Mouse (Mus musculus) stomach, embryonic 16.5 days (tissue): ENCODE data around the gene Parp3. TPM values are rescaled to one million over a fixed set of nuclear protein-coding genes. Genes with fewer than 3 reads are reported as not detected.
"Not testable (repeated sequence)": the region's sequence is repeated elsewhere in the genome, so short reads cannot be mapped to it uniquely, and the experiment has no call there.

Source experiments
- ATAC-seq: fragments of 200-750 bp; cut with Nextera tagmentation; 2 replicates; pipeline ENCODE4 v1.8.0; 2017; ENCODE audit warnings: moderate number of reproducible peaks, moderate TSS enrichment; ENCODE audit not compliant: insufficient read depth, low FRiP score
- H3K27ac ChIP-seq: fragments of 300-500 bp; sonication (generic); 2 replicates; pipeline ENCODE4 v1.5.1; 2014; ENCODE audit warnings: low read length
- H3K27me3 ChIP-seq: fragments of 300-500 bp; sonication (generic); 2 replicates; pipeline ENCODE4 v1.6.1; 2014; ENCODE audit warnings: low read length, control low read depth, mixed read lengths; ENCODE audit not compliant: control insufficient read depth, insufficient read depth
- H3K36me3 ChIP-seq: fragments of 300-500 bp; sonication (generic); 2 replicates; pipeline ENCODE4 v1.6.1; 2014; ENCODE audit warnings: low read length; ENCODE audit not compliant: control insufficient read depth, insufficient read depth
- H3K4me1 ChIP-seq: fragments of 300-500 bp; sonication (generic); 2 replicates; pipeline ENCODE4 v1.6.1; 2014; ENCODE audit warnings: low read length, control low read depth, mixed read lengths; ENCODE audit not compliant: control insufficient read depth, insufficient read depth
- H3K4me2 ChIP-seq: fragments of 300-500 bp; sonication (generic); 2 replicates; pipeline ENCODE4 v1.6.1; 2014; ENCODE audit warnings: low read depth, low read length, mixed read lengths
- H3K4me3 ChIP-seq: fragments of 300-500 bp; sonication (generic); replicated peaks from 2 replicates; pipeline ENCODE4 v1.5.1; 2014; ENCODE audit warnings: mild to moderate bottlenecking, low read length
- H3K9ac ChIP-seq: fragments of 300-500 bp; sonication (generic); 2 replicates; pipeline ENCODE4 v1.6.1; 2014; ENCODE audit warnings: low read length
- H3K9me3 ChIP-seq: fragments of 300-500 bp; sonication (generic); replicated peaks from 2 replicates; pipeline ENCODE4 v1.6.1; 2016; ENCODE audit warnings: low read length, control low read depth; ENCODE audit not compliant: control insufficient read depth
- WGBS: fragments of 180-500 bp; shearing (Covaris S2); extraction: QIAGEN DNeasy Blood & Tissue Kit; methylation state at CpG from one replicate; pipeline ENCODE4 v1.1.7; 2014; 5-methylcytosine and 5-hydroxymethylcytosine counted together
- polyA plus RNA-seq: library from polyadenylated mRNA; unstranded; fragments of >200 nt; fragmentation: Nextera tagmentation; extraction: Ambion mirVana; gene quantifications from 2 replicates; pipeline ENCODE4 v1.2.1, GENCODE M21; 2015

The Parp3 gene
- polyA plus RNA-seq, 1 experiment from 2014 or later: 6.7 TPM

DNA sequence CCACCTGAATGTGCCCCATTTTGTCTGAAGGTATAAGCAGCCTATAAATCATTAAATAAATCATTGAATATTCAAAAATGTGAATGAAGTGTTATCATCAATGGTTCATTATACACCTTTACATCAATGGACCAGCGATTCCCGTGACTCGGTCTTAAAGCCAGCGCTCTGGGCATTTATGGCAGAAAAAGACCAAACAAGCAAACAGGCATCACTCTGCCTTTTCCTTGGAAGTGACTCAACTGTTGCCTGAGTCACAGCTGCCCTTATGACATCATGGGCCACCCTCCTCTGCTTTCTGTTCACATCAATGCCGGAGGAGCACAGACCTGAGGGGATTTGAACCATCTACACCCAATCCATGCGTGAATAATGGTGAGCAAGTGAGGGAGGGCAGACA is 22.9 kb upstream of the Parp3 start, which contains the start of gene Iqcf1:
TSS of gene Iqcf1 (plus strand) at position 301 of the 400 bp plus-strand sequence.
- ATAC-seq: no peak
- Histone ChIP-seq H3K4me3 (no peak within 1 kb of the TSS), H3K4me2 (no peak within 1 kb of the TSS), H3K36me3 (no peaks in the 10 kb centered on the region), H3K9ac (no peak within 1 kb of the TSS), H3K4me1 (no peaks in the 10 kb centered on the region), H3K27me3 (no peaks in the 10 kb centered on the region), H3K27ac (no peak within 1 kb of the TSS), H3K9me3 (no peaks in the 10 kb centered on the region)
- 93% methylated on average over 6 of the region's 6 CpGs for WGBS

DNA sequence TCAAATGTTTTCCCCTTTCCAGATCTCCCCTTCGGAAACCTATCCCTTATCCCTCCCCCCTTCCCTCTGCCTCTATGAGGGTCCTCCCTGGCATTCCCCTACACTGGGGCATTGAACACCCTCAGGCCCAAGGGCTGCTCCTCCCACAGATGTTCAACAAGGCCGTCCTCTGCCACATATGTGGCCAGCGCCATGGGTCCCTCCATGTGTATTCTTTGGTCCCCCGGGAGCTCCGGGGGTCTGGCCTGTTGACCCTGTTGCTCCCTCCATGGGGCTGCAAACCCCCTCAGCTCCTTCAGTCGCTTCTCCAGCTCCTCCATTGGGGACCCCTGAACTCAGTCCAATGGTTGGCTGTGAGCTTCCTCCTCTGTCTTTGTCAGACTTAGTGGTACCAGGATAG is 10.9 kb upstream of the Parp3 start:
- H3K36me3 ChIP-seq: peaks cover 22% of the 10 kb centered on the region; the same call in 1 of the 2 replicates
- not testable (repeated sequence) for H3K9me3 ChIP-seq, H3K27ac ChIP-seq, H3K9ac ChIP-seq, H3K27me3 ChIP-seq, ATAC-seq, H3K4me3 ChIP-seq, H3K4me1 ChIP-seq, H3K4me2 ChIP-seq
- WGBS: 79% methylated on average over 6 of the region's 6 CpGs

DNA sequence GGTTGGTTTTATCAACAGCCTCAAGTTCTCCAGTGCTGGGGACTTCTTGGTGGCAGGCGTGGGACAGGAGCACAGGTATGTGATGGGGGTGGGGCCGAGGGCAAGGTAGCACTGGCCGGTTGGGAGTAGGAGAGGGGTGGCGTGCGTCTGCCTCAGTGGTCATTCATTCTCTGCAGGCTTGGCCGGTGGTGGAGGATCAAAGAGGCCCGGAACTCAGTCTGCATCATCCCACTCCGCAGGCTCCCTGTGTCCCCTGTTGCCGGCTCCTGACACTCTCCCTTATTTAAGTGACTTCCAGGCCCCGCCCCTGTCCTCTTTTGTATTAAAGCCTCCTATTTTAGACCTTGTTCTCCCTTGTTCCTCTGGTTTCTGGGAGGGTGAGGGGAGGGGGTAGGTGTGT is 8.3 kb upstream of the Parp3 start:
- Histone ChIP-seq H3K27me3 (no peaks in the 10 kb centered on the region), H3K4me3 (no peak overlapping the region), H3K27ac (no peak overlapping the region), H3K9me3 (no peaks in the 10 kb centered on the region), H3K9ac (no peak overlapping the region), H3K4me2 (no peak overlapping the region), H3K4me1 (no peaks in the 10 kb centered on the region), H3K36me3 (peaks cover 28% of the 10 kb centered on the region)
- WGBS: 80% methylated on average over 10 of the region's 10 CpGs
- ATAC-seq: no peak; the same call in 1 of the 2 replicates

- Histone ChIP-seq H3K9ac (no peak overlapping the region), H3K4me1 (no peaks in the 10 kb centered on the region), H3K9me3 (no peaks in the 10 kb centered on the region), H3K27me3 (no peaks in the 10 kb centered on the region), H3K27ac (no peak overlapping the region), H3K4me3 (no peak overlapping the region), H3K36me3 (peaks cover 28% of the 10 kb centered on the region), H3K4me2 (no peak overlapping the region)
- 92% methylated on average over 17 of the region's 17 CpGs for WGBS
- ATAC-seq: no peak
These were observed 6.9 kb upstream of the Parp3 start for GRCm38 (mm10) chr9:106483606-106484005.

DNA sequence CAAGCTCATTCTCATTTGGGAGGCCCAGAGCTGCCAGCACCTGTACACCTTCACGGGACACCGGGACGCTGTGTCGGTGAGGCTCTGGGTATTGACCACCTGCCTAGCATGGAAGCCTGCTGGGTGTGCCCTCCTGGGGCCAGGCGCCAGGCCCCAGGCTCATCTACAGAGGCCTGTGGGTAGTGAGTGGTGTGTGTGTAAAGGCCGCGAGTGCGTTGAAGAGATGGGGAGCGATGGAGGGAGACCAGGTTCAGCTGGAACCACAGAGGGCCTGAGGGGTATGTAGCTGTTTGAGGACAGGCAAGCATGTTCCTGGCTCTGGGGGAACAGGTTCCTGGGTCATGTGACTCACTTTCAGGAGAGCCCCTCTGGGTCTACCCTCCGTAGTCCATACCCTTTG is 6.4 kb upstream of the Parp3 start:
- Histone ChIP-seq H3K9me3 (no peaks in the 10 kb centered on the region), H3K4me1 (peaks cover 3% of the 10 kb centered on the region), H3K4me2 (no peak overlapping the region), H3K9ac (no peak overlapping the region), H3K27ac (no peak overlapping the region), H3K36me3 (peaks cover 28% of the 10 kb centered on the region), H3K4me3 (no peak overlapping the region), H3K27me3 (no peaks in the 10 kb centered on the region)
- 96% methylated on average over 10 of the region's 10 CpGs for WGBS
- no peak for ATAC-seq

GRCm38 (mm10) chr9:106482578-106483115 is 5.9 kb upstream of the Parp3 start:
- no peak overlapping the region for H3K4me2 ChIP-seq
- no peak for ATAC-seq
- peaks cover 7% of the 10 kb centered on the region for H3K4me1 ChIP-seq
- 86% methylated on average over 17 of the region's 17 CpGs for WGBS
- no peaks in the 10 kb centered on the region for H3K27me3 ChIP-seq
- no peak overlapping the region for H3K9ac ChIP-seq
- H3K27ac ChIP-seq: no peak overlapping the region
- H3K36me3 ChIP-seq: peaks cover 28% of the 10 kb centered on the region
- no peaks in the 10 kb centered on the region for H3K9me3 ChIP-seq
- no peak overlapping the region for H3K4me3 ChIP-seq

DNA sequence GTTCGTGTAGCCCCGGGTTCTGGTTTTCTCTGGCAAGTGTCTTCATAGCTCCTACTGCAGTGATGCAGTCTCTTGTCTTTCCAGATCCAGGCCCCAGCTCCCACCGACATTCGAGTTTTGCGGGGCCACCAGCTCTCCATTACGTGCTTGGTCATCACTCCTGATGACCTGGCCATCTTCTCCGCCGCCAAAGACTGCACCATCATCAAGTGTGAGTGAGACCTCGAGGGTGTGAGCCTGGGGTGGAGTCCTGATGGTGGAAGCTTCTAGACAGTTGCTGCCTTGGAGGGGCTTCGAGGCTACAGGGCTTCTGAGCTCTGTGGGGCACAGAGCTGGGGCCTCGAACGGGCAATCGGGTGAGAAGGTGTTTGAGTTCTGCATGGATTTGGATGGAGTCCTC is 4.9 kb upstream of the Parp3 start:
- Histone ChIP-seq H3K27ac (no peak overlapping the region), H3K9ac (no peak overlapping the region), H3K4me2 (no peak overlapping the region), H3K4me1 (peaks cover 8% of the 10 kb centered on the region), H3K9me3 (no peaks in the 10 kb centered on the region), H3K36me3 (peaks cover 28% of the 10 kb centered on the region), H3K27me3 (no peaks in the 10 kb centered on the region), H3K4me3 (no peak overlapping the region)
- no peak for ATAC-seq
- 92% methylated on average over 13 of the region's 13 CpGs for WGBS

DNA sequence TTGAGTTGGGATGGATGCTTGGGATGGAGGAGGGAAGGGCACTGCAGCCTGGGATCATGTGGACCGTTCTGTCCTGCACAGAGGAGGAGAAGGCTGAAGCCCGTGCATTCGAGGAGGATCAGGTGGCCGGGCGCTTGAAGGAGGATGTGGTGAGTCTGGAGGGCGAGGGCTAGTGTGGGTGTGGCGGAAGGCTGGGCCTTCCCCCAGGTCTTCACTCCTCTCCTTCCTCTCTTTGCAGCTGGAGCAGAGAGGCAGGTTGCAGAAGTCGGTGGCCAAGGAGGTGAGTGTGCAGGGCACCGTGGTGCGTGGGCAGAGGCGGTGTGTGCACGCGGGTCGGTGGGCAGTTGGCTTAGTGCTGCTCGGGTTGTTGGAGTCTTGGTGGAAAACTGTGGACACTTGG is 4.3 kb upstream of the Parp3 start:
- peaks cover 14% of the 10 kb centered on the region for H3K4me1 ChIP-seq
- no peak overlapping the region for H3K27ac ChIP-seq
- peaks cover 25% of the 10 kb centered on the region for H3K36me3 ChIP-seq
- 90% methylated on average over 15 of the region's 15 CpGs for WGBS
- ATAC-seq: no peak
- H3K4me2 ChIP-seq: no peak overlapping the region
- no peaks in the 10 kb centered on the region for H3K27me3 ChIP-seq
- no peaks in the 10 kb centered on the region for H3K9me3 ChIP-seq
- H3K4me3 ChIP-seq: no peak overlapping the region
- no peak overlapping the region for H3K9ac ChIP-seq

GRCm38 (mm10) chr9:106480541-106480940 is 3.8 kb upstream of the Parp3 start:
- ATAC-seq: no peak
- H3K27me3 ChIP-seq: no peaks in the 10 kb centered on the region
- peaks cover 22% of the 10 kb centered on the region for H3K36me3 ChIP-seq
- H3K9ac ChIP-seq: no peak overlapping the region
- WGBS: 94% methylated on average over 7 of the region's 7 CpGs
- no peak overlapping the region for H3K4me2 ChIP-seq
- peaks cover 19% of the 10 kb centered on the region for H3K4me1 ChIP-seq
- no peaks in the 10 kb centered on the region for H3K9me3 ChIP-seq
- no peak overlapping the region for H3K4me3 ChIP-seq
- no peak overlapping the region for H3K27ac ChIP-seq
